Mouse (Mus musculus) right cerebral cortex, postnatal 14 days (tissue): ENCODE data around the gene Hist1h4j.
A peak's percentile ranks its signal among the peaks of the same experiment; 100 is the strongest.
"Not testable (repeated sequence)": the region's sequence is repeated elsewhere in the genome, so short reads cannot be mapped to it uniquely, and the experiment has no call there.

Experiments
- DNase-seq: peaks from one replicate; pipeline ENCODE4 v3.0.0; 2022

Gene Hist1h4j

DNA sequence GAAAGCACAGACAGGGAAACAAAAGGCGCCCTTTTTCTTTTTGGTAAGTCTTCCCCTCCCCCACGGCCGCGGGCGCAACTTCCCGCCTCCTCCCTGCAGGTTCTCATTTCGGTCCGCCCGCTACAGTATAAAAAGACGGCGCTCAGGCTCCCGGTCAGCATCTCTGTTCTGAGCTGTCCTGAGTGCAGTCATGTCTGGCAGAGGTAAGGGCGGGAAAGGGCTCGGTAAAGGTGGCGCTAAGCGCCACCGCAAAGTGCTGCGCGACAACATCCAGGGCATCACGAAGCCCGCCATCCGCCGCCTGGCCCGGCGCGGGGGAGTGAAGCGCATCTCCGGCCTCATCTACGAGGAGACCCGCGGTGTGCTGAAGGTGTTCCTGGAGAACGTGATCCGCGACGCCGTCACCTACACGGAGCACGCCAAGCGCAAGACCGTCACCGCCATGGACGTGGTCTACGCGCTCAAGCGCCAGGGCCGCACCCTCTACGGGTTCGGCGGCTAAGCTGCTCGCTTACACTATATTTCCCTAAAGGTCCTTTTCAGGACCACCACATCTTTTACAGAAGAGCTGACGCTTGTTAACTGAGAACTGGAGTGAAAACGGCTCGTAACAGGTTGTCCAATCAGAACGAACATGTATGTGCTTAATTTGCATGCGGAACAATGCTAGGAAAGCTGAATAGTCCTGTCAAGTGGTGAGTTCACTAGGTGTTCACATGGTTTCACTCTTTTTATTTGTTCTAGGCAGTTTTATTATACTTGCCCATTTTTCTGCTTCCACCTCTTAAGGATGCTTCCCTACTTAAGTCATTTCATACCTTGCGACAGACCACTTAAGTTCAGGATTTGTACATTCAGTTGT is at the start of gene Hist1h4j:
Gene Hist1h4j (plus strand): TSS at position 159 of the 862 bp plus-strand sequence.
- peak; percentile 76 for DNase-seq

- no peak for DNase-seq
These were observed 37.1 kb upstream of the Hist1h4j start, which contains the start of gene Olfr1359 for GRCm38 (mm10) chr13:21697811-21698210. TSS of gene Olfr1359 (plus strand) at chr13:21698111.

- DNase-seq = no peak
These were observed 28.2 kb upstream of the Hist1h4j start for GRCm38 (mm10) chr13:21706669-21707068.

DNA sequence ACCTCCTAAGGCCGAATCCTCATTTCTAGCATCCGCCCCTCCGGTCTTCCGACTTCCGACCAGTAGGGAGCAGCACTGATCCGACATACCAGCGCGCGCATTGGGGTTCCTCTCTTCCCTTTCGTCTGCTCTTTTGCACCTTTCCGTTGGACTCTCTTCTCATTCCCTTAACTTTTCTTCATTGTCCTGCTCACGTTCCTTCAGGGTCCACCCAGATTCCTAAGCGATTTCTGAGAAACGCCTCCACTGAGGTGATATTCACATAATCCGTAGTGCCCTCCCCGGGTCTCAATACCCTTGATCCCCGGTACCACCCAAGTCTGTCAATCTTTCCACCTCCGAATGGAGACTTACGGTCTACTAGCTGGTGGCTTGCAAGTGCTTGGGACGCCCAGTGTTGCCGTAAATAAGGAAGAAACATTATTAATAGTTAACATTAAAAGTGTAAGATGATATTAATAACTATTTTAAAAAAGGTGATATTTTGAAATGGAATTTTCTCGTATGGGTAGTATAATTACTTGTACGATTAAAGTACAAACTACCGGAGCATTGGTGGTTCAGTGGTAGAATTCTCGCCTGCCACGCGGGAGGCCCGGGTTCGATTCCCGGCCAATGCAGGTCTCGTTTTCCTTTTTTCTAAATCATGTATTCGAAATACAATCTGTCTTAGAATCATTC is 24.7 kb upstream of the Hist1h4j start:
- DNase-seq = peak; percentile 86

DNA sequence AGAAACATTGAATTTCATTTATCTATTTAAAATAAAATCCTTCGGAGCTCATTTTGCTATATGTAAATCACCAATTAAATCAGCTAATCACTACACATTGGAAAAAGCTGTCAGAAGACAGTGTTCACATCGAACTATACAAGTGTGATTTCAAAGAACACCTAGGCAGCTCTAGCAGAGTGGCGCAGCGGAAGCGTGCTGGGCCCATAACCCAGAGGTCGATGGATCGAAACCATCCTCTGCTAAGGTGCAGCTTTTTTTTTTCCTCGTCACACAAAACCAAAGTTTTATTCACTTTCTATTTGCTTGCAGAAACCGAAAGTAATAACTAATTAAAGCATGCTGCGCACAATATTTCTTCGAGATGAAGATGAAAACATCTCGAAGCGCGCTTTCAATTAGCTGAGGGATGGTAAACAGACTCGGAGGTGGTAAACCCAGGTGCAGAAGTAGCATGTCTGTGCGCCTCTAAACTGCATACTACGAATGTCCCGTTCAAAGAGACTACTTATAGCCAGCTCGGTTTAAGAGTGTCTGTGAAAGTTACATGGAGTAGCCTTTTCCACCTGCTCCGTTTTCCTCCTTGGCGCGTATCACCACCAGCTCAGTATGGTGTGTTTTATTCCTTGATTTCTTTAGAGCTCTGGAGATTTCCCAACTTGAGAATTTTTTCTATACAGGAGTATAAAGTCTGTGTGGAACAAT is 23.9 kb upstream of the Hist1h4j start:
- peak; percentile 64 for DNase-seq

DNA sequence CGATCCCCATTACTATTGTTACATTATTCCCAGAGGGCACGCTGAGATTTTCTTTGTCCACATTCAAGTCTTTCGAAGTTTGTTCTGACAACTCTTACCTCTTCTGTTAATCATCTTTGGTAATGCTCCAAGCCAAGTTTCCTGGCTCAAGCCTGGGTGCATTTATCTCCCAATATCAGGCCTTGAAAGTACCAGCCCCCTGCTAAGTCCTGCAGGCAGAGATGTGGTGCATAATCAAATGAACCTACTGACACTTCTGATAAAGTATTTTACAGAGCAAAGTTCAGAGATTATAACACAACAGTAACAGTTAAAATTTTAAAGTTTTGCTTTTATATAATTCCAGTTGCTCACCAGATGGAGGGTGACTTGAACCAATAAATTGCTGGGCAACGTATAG is 23.2 kb upstream of the Hist1h4j start:
- no peak for DNase-seq

GRCm38 (mm10) chr13:21714725-21715124 is 20.1 kb upstream of the Hist1h4j start:
- DNase-seq = peak; percentile 27

DNA sequence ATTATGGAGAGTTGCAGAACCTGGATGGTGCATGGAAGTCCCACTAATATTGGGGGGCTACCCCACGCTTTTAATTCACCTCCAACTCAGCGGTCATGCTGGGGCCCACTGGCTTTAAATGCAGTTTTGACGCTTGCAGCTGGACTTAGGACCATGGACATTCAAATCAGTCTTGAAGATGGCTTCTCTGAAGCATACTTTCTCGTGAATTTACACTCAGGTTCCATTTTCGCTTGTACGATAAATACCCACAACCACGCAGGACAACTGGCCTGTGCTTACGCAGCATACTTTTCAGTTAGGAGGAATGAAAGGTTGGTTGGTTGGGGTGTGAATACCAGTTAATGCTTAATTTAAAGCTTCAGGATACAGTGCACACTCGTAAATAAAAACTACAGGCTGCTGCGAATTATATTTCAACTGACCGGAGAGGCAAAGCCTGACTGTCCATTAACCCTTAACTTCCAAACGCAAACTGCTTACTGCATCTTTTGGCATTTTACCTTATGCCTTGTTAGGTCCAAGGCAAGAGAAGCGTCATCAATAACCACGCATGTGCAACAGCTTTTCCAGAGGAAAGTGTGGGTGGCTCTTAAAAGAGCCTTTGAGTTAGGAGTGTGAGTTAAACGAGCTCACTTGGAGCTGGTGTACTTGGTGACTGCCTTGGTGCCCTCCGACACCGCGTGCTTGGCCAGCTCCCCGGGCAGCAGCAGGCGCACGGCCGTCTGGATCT is 19.6 kb upstream of the Hist1h4j start:
- DNase-seq = no peak

DNA sequence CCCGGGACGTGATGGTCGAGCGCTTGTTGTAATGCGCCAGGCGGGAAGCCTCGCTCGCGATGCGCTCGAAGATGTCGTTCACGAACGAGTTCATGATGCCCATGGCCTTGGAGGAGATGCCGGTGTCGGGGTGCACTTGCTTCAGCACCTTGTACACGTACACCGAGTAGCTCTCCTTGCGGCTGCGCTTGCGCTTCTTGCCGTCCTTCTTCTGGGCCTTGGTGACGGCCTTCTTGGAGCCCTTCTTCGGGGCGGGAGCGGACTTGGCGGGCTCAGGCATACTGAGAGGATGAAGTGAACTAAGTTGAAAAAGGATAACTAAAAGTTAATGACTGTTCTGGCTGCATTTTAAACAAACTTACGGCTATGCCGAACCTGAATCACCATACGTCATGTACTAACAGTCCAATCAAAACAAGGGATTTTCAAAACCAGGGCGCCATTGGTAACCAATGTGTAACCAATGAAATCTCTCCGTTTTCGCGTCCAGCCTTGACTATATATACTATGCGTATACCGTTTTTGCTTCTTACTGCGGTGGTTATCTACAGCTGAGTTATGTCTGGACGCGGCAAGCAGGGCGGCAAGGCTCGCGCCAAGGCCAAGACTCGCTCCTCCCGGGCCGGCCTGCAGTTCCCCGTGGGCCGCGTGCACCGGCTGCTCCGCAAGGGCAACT is 18.9 kb upstream of the Hist1h4j start, which contains the start of the genes Hist1h2bl and Hist1h2ai:
Gene Hist1h2bl (minus strand): TSS at position 280 of the 676 bp plus-strand sequence.
Gene Hist1h2ai (plus strand): TSS at position 559 of the 676 bp plus-strand sequence.
- peak; percentile 56 for DNase-seq

DNA sequence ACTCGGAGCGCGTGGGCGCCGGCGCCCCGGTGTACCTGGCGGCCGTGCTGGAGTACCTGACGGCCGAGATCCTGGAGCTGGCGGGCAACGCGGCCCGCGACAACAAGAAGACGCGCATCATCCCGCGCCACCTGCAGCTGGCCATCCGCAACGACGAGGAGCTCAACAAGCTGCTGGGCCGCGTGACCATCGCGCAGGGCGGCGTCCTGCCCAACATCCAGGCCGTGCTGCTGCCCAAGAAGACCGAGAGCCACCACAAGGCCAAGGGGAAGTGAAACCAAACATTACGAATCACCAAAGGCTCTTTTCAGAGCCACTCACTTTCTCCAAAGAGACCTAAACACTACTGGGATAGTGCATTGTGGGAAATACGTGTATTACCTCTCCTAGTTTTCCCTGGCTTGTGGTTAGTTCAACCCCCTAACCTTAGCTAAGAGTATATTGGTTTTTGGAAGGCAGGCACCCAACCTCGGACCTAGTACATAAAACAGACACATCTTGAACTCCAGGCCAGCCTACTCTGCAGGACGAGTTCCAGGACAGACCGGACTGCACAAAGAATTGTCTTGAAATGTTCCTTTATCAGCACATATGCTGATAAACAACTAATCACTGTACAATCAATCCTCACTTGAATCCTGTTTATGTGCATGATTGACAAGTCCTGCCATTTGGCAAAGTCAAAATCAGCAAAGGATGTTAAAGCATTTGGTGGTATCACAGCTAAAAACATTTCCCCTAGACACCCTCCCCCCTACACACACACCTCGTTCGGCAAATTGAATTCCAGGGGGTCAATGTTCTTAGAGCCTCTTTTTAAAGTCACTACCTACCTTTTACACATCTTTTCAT is 18.1 kb upstream of the Hist1h4j start:
- not testable (repeated sequence) for DNase-seq

DNA sequence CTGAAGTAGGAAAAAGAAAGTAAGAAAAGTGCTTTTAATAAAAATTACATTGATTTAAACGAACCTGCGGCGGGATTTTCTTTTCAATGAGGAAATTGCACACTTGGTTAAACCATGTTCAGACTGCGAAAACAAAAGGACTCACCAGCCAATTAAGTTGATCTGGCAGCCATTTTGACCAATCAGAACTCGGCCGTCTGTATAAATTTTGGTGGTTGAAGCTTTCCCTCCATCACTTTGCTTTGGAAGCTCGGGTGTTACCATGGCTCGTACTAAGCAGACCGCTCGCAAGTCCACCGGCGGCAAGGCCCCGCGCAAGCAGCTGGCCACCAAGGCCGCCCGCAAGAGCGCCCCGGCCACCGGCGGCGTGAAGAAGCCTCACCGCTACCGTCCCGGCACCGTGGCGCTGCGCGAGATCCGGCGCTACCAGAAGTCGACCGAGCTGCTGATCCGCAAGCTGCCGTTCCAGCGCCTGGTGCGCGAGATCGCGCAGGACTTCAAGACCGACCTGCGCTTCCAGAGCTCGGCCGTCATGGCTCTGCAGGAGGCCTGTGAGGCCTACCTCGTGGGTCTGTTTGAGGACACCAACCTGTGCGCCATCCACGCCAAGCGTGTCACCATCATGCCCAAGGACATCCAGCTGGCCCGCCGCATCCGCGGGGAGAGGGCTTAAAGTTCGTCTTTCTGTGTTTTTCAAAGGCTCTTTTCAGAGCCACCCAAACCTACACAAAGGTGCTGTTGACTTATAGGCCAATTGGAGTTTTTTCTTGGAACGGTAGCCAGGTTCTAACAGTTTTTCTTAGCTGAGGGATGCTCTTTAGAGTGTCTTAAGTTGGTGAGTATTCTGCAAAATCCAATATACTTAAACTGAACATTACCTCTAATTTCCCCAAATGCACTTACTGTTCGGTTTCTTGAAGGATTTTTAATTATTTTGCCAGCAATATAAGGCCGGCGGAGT is 17.2 kb upstream of the Hist1h4j start, which contains the start of gene Hist1h3h:
Gene Hist1h3h (plus strand): TSS at position 263 of the 961 bp plus-strand sequence.
- peak; percentile 69 for DNase-seq

DNA sequence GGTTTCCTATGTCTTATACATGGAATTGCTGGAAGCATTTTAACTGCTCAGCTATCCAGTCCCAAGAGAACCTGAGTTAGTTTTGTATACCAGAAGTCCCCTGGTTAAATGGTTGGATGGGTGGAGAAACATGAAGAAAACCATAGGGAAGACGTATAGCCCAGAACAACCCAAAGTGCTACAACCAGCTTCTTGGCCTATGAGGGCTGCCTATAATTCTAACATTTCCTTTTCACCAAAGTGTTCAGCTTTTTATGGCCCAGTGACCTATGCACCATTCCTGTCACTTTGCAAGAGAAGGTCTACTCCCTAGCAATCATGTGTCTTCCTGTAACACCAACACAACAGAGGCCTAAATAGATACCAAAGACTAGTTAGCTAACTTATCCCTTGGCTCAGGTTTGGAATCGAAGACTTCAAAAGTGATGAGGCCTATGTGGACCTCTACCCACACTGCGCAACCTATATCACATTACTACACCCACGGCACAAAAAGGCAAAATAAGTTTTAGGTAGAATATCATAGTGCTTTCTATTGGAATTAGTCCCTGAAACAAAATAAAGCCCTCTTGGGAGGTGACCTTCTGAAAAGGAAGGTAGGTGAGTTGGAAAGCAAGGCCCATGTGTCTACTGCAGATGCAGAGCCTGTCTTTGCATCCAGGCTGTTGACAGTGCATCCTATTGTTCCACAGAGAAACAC is 16.3 kb upstream of the Hist1h4j start:
- no peak for DNase-seq

DNA sequence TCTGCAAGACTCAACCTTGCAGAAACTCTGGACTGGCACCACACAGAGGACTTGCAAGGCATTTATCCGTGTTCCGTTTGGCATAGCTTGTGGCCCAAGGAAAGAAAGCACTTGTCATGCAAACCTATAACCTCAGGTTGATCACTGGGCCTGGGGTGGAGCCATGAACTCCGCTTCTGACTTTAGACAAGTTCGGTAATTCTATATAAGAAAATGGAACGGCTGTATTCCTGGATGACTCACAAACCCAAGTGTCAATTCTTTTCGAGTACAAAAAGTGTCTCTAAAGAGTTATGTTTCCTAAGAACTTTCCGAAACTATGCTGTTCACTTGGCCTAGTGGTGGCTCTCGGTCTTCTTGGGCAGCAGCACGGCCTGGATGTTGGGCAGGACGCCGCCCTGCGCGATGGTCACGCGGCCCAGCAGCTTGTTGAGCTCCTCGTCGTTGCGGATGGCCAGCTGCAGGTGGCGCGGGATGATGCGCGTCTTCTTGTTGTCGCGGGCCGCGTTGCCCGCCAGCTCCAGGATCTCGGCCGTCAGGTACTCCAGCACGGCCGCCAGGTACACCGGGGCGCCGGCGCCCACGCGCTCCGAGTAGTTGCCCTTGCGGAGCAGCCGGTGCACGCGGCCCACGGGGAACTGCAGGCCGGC is 13.6 kb upstream of the Hist1h4j start:
- not testable (repeated sequence) for DNase-seq

- DNase-seq = not testable (repeated sequence)
These were observed 13.0 kb upstream of the Hist1h4j start, which contains the start of gene Hist1h2bm for GRCm38 (mm10) chr13:21721757-21722372. TSS of gene Hist1h2bm (plus strand) at chr13:21722044.

GRCm38 (mm10) chr13:21722373-21722925 is 12.4 kb upstream of the Hist1h4j start:
- no peak for DNase-seq

DNA sequence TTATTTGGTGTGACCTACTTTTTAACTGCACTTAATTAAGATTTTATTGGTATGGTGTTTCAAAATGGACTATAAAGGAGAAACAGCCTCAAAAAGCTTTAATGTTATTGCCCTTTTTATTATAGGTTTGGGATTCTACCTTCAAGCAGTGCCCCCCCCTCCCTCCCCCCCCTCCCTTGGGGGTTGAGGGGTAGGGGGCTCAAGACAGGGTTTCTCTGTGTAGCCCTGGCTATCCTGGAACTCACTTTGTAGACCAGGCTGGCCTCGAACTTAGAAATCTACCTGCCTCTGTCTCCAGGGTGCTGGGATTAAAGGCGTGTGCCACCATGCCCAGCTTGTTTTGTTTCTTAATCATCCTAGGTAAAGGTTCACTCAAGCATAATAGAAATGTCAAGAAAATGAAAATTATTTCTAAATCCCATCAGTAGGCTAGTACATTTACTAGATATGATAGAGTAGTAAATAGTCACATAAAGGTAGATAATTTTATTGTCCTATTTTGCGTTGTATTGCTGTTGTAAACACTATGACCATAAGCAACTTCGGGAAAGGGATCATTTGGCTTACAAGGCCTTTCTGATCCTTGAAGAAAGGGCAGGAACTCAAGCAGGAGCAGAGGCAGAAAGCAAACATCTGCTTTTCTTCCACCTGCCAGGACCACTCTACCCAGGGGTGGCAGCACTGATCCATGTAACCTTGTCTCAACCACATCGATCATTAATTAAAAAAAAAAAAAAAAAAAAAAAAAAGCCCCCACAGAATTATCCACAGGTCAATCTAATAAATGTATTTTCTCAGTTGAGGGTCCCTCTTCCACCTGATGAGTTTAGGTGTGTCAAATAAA is 11.6 kb upstream of the Hist1h4j start:
- no peak for DNase-seq
